Mouse (Mus musculus): Measurements from ENCODE around the gene Sox6.

DNA sequence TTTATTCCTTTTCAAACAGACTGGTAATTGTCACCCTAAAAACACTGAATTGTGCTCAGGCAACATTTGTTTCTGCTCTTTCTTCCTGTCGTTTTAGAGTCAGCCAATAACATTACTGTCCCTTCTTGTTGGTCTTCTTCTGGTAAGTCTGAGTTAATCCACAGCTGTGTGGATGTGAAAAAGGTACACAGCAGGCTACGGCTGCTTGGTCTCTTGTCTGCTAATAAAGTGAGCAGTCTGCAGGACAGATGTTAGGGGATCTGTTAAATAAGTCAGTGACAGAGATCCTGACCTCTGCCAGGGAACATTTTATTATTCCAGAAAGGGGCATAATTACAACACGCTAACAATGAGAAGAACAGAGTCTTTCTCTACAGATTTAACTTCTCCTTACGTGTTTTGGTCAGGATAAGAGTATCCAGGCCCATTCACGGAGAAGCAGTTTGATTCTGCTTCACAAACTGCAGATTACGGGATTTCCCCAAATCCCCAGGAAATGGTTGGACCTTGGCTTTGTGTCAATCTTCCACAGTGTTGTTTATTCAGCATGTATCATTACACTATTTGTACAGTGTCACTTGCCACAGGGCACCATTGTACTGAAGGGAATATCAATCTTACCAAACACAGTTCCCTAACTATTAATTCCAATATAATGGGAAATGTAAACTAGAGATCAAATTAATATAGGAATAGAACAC is 474.1 kb downstream of the Sox6 start:
- TF ChIP-seq POLR2A (IDR thresholded peaks at IDR 0.05; ENCODE audit: borderline replicate concordance, low read depth, low read length) (no peak), CTCF (IDR thresholded peaks at IDR 0.05; ENCODE audit: low read depth, low read length) (no peak)
